In the genomic region with DNA sequence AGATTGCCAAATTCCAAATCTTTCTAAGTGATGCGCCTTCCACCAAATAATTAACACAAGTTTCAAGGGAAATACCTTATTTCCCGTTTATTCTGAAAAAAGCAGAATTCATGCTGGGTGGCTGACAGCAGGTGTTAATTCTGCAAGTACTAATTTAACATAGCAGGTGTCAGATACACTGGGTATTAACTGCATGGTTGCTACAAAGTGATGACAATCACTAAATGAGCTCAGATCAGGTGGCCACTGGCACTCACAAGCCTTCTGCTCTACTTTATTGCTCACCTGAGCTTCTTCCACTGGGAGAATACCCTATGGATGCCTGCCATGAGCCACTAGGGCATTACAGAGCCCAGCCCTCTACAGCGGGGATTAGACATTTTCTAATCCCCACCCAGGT, we compare ENCODE assay signal across 21 mouse cellular contexts.
DNase-seq lines count a peak whose midpoint lies in the region; ATAC-seq and TF ChIP-seq lines count a peak whose summit lies in the region.
"Had no signal": no experiment of that assay in that cellular context is flagged by ENCODE, and none has a peak within 500 bp of the region (broad histone marks: within the 10 kb centered on the region; RNA-seq: fewer than 3 reads in every experiment).

No protein-coding gene starts in this region.

- no peak overlapping the region for H3K4me3 ChIP-seq in forebrain, embryonic 12.5 days (replicated peaks)
- no peak overlapping the region for H3K4me3 ChIP-seq in forebrain, embryonic 10.5 days
- H3K4me3 ChIP-seq in hindbrain, postnatal 0 days (ENCODE audit: low read length), result no peak overlapping the region
- no peak overlapping the region for H3K4me3 ChIP-seq in hindbrain, embryonic 12.5 days
- H3K4me3 ChIP-seq: embryonic facial prominence, embryonic 12.5 days; embryonic facial prominence, embryonic 15.5 days; erythroblast, embryonic 14.5 days had no signal

- H3K4me2 ChIP-seq in forebrain, embryonic 12.5 days, result no peak overlapping the region
- no peak overlapping the region for H3K4me2 ChIP-seq in hindbrain, postnatal 0 days (ENCODE audit: low read depth, low read length)
- no peak overlapping the region for H3K4me2 ChIP-seq in hindbrain, embryonic 12.5 days (replicated peaks)
- H3K4me2 ChIP-seq: embryonic facial prominence, embryonic 12.5 days; embryonic facial prominence, embryonic 15.5 days had no signal

- no peaks in the 10 kb centered on the region for H3K27me3 ChIP-seq in forebrain, embryonic 12.5 days
- H3K27me3 ChIP-seq in forebrain, embryonic 10.5 days (ENCODE audit: poor library complexity, severe bottlenecking), result no peaks in the 10 kb centered on the region
- H3K27me3 ChIP-seq in hindbrain, postnatal 0 days (ENCODE audit: insufficient read depth, low read length), result no peaks in the 10 kb centered on the region
- no peaks in the 10 kb centered on the region for H3K27me3 ChIP-seq in hindbrain, embryonic 12.5 days
- H3K27me3 ChIP-seq: embryonic facial prominence, embryonic 12.5 days; embryonic facial prominence, embryonic 15.5 days had no signal

- H3K4me1 ChIP-seq in forebrain, embryonic 12.5 days, result no peaks in the 10 kb centered on the region
- H3K4me1 ChIP-seq in forebrain, embryonic 10.5 days, result no peaks in the 10 kb centered on the region
- H3K4me1 ChIP-seq in hindbrain, postnatal 0 days (ENCODE audit: insufficient read depth, low read length), result no peaks in the 10 kb centered on the region
- H3K4me1 ChIP-seq in hindbrain, embryonic 12.5 days, result no peaks in the 10 kb centered on the region
- H3K4me1 ChIP-seq: embryonic facial prominence, embryonic 12.5 days; embryonic facial prominence, embryonic 15.5 days had no signal

- 71% methylated on average over 3 of the region's 3 CpGs for WGBS in forebrain, embryonic 12.5 days
- 84% methylated on average over 3 of the region's 3 CpGs for WGBS in forebrain, embryonic 10.5 days
- WGBS in hindbrain, postnatal 0 days, result 62% methylated on average over 3 of the region's 3 CpGs
- 80% methylated on average over 3 of the region's 3 CpGs for WGBS in hindbrain, embryonic 12.5 days

- TF ChIP-seq POLR2A in brain, embryonic 14.5 days (IDR thresholded peaks at IDR 0.05; ENCODE audit: borderline replicate concordance, extremely low read depth, insufficient read depth, insufficient read length, poor library complexity, severe bottlenecking), result no peak

- no peak for TF ChIP-seq CTCF in hindbrain, postnatal 0 days (IDR thresholded peaks at IDR 0.05; ENCODE audit: low read depth)
- TF ChIP-seq CTCF in brain, embryonic 14.5 days (IDR thresholded peaks at IDR 0.05; ENCODE audit: borderline replicate concordance, extremely low read depth, insufficient read depth, insufficient read length), result no peak

- peak; percentile 39; the same call in 1 of the 2 replicates for ATAC-seq in forebrain, embryonic 12.5 days (ENCODE audit: low FRiP score)
- no peak for ATAC-seq in hindbrain, postnatal 0 days
- ATAC-seq in hindbrain, embryonic 12.5 days (ENCODE audit: low FRiP score), result no peak
- ATAC-seq: forebrain, embryonic 14.5 days; forebrain, embryonic 16.5 days had no signal

- no peaks in the 10 kb centered on the region for H3K36me3 ChIP-seq in forebrain, embryonic 12.5 days (replicated peaks)
- no peaks in the 10 kb centered on the region for H3K36me3 ChIP-seq in forebrain, embryonic 10.5 days (replicated peaks)
- H3K36me3 ChIP-seq in hindbrain, postnatal 0 days (ENCODE audit: insufficient read depth, low read length), result no peaks in the 10 kb centered on the region
- no peaks in the 10 kb centered on the region for H3K36me3 ChIP-seq in hindbrain, embryonic 12.5 days
- H3K36me3 ChIP-seq: embryonic facial prominence, embryonic 12.5 days; embryonic facial prominence, embryonic 15.5 days had no signal

- no peaks in the 10 kb centered on the region for H3K9me3 ChIP-seq in forebrain, embryonic 12.5 days
- H3K9me3 ChIP-seq in forebrain, embryonic 10.5 days, result no peaks in the 10 kb centered on the region
- no peaks in the 10 kb centered on the region for H3K9me3 ChIP-seq in hindbrain, postnatal 0 days (ENCODE audit: low read length)
- H3K9me3 ChIP-seq in hindbrain, embryonic 12.5 days (replicated peaks), result no peaks in the 10 kb centered on the region
- H3K9me3 ChIP-seq: embryonic facial prominence, embryonic 12.5 days; embryonic facial prominence, embryonic 15.5 days had no signal

- H3K27ac ChIP-seq in forebrain, embryonic 12.5 days, result no peak overlapping the region
- no peak overlapping the region for H3K27ac ChIP-seq in forebrain, embryonic 10.5 days
- no peak overlapping the region for H3K27ac ChIP-seq in hindbrain, postnatal 0 days
- H3K27ac ChIP-seq in hindbrain, embryonic 12.5 days, result no peak overlapping the region
- H3K27ac ChIP-seq: embryonic facial prominence, embryonic 12.5 days; embryonic facial prominence, embryonic 15.5 days had no signal

- no peak for DNase-seq in forebrain, embryonic 10.5 days (ENCODE audit: extremely low spot score, low spot score)
- peak; percentile 23 for DNase-seq in hindbrain, postnatal 0 days (ENCODE audit: low spot score)
- DNase-seq in brain, embryonic 14.5 days (ENCODE audit: low read depth), result peak; percentile 55
- DNase-seq in c-Kit-positive CD71-positive TER-119-positive erythroid progenitor cells, embryonic 14.5 days (ENCODE audit: low spot score), result no peak
- DNase-seq: adrenal gland, adult 2 months; adrenal gland, postnatal 10 days; adrenal gland, postnatal 25 days; cerebellum, adult 11 months; cerebellum, adult 18-20 months; cerebellum, adult 8-10 months; cerebellum, adult 9-11 months; cerebellum, postnatal 14 days; cerebellum, postnatal 36 days; embryo, embryonic 11 days had no signal

- no peak overlapping the region for H3K9ac ChIP-seq in forebrain, embryonic 12.5 days
- H3K9ac ChIP-seq in hindbrain, postnatal 0 days (replicated peaks; ENCODE audit: low read length), result no peak overlapping the region
- H3K9ac ChIP-seq in hindbrain, embryonic 12.5 days, result no peak overlapping the region
- H3K9ac ChIP-seq: embryonic facial prominence, embryonic 12.5 days; embryonic facial prominence, embryonic 15.5 days had no signal

Comparison
In these comparisons a context has a peak if more than half of its experiments do, and no peak if none do; other contexts are left out.
1. DNase-seq: peak in hindbrain, postnatal 0 days (single experiment) and brain, embryonic 14.5 days (single experiment); none in forebrain, embryonic 10.5 days (single experiment) and c-Kit-positive CD71-positive TER-119-positive erythroid progenitor cells, embryonic 14.5 days (single experiment).